Mouse (Mus musculus): ENCODE data around the gene Ercc2.

The Ercc2 gene

GRCm38 (mm10) chr7:19381377-19382165, at the start of gene Ercc2:
Ercc2 (plus strand) TSS chr7:19382010.
- DNase-seq: peak; percentile 99

- DNase-seq: peak; percentile 79
These were observed 49.0 kb upstream of the Ercc2 start for GRCm38 (mm10) chr7:19332709-19333352.

GRCm38 (mm10) chr7:19335583-19335982, 46.2 kb upstream of the Ercc2 start:
- no peak for DNase-seq

GRCm38 (mm10) chr7:19337122-19337521, 44.7 kb upstream of the Ercc2 start:
- no peak for DNase-seq

- DNase-seq: no peak
These were observed 43.8 kb upstream of the Ercc2 start for GRCm38 (mm10) chr7:19338060-19338459.

GRCm38 (mm10) chr7:19338596-19338995, 43.2 kb upstream of the Ercc2 start:
- no peak for DNase-seq

- DNase-seq: no peak
These were observed 40.6 kb upstream of the Ercc2 start for GRCm38 (mm10) chr7:19341250-19341649.

GRCm38 (mm10) chr7:19341761-19342409, 39.9 kb upstream of the Ercc2 start:
- peak; percentile 42 for DNase-seq

GRCm38 (mm10) chr7:19342481-19343027, 39.3 kb upstream of the Ercc2 start:
- DNase-seq: peak; percentile 90

GRCm38 (mm10) chr7:19343210-19343808, 38.5 kb upstream of the Ercc2 start:
- DNase-seq: peak; percentile 71

GRCm38 (mm10) chr7:19344237-19344847, 37.5 kb upstream of the Ercc2 start, which contains the start of gene Ercc1:
Ercc1 (plus strand) TSS chr7:19344778.
- no peak for DNase-seq

GRCm38 (mm10) chr7:19344938-19345471, 36.8 kb upstream of the Ercc2 start:
- DNase-seq: peak; percentile 90

GRCm38 (mm10) chr7:19349188-19349915, 32.5 kb upstream of the Ercc2 start:
- DNase-seq: no peak

GRCm38 (mm10) chr7:19350221-19350620, 31.6 kb upstream of the Ercc2 start:
- DNase-seq: no peak

GRCm38 (mm10) chr7:19354991-19355390, 26.8 kb upstream of the Ercc2 start:
- DNase-seq: no peak

- DNase-seq: no peak
These were observed 25.5 kb upstream of the Ercc2 start for GRCm38 (mm10) chr7:19356311-19356710.

- no peak for DNase-seq
These were observed 24.1 kb upstream of the Ercc2 start for GRCm38 (mm10) chr7:19357381-19358375.

- no peak for DNase-seq
These were observed 23.2 kb upstream of the Ercc2 start for GRCm38 (mm10) chr7:19358634-19359033.

GRCm38 (mm10) chr7:19359299-19359891, 22.4 kb upstream of the Ercc2 start, which contains the start of the genes Cd3eap and Ppp1r13l:
Cd3eap (minus strand) TSS chr7:19359483.
Ppp1r13l (plus strand) TSS chr7:19359749.
- peak; percentile 88 for DNase-seq

All from right cerebral cortex, postnatal 4 days (tissue).